Mouse (Mus musculus) G1E (cell line): ENCODE data around the gene Purb.

Experiments used
- CTCF ChIP-seq: IDR thresholded peaks from 2 replicates; pipeline ENCODE4 v1.5.1; 2012; ENCODE audit warnings: low read depth, low read length, inconsistent platforms, mixed read lengths
- GATA1 ChIP-seq: IDR thresholded peaks from 2 replicates; pipeline ENCODE4 v1.6.1; 2012; ENCODE audit warnings: borderline replicate concordance, low read length, inconsistent platforms, mixed read lengths

DNA sequence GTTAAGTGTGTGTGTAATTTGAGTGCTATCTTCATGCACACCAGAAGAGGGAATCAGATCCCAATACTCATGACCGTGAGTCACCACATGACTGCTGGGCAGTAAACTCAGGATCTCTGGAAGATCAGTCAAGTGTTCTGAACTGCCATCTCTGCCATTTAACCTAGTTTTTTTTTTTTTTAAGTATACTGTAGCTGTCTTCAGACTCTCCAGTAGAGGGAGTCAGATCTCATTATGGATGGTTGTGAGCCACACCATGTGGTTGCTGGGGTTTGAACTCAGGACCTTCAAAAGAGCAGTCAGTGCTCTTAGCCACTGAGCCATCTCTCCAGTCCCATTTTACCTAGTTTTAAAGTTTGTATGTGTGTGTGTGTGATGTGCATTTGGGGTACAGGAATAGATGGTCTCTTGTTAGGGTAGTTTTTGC, 48.0 kb upstream of the Purb start:
- TF ChIP-seq CTCF (no peak), GATA1 (no peak)
